Mouse (Mus musculus): ENCODE measurements at regions not wholly inside any gene's neighbourhood (a gene's known extent, or its start where the extent isn't known, plus 50 kb on each side); places are given as distances from the start of the nearest gene placed in this dataset.

DNA sequence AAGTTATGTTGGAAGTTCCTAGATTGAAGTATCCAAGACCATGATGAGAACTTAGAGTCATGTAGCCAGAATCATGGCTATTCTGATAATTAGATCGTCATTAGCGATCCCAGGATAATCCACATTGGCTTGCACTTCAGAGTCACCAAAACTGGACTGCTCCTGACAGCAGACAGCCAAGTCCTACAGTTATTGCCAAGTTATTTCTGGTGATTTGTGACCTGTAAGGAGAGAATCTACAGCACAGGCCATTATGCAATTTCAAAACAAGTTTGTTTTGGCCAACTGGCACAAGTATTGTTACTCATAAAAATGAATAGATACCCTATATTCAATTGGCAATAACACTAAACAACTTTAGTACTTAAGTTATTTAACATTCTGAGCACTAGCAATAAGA, 447.9 kb upstream of the Robo1 start:
- no peak for TF ChIP-seq CTCF (IDR thresholded peaks at IDR 0.05; ENCODE audit: borderline replicate concordance, extremely low read depth, insufficient read depth, insufficient read length)
- TF ChIP-seq POLR2A (IDR thresholded peaks at IDR 0.05; ENCODE audit: borderline replicate concordance, extremely low read depth, insufficient read depth, insufficient read length, poor library complexity, severe bottlenecking), result no peak

All from brain, embryonic 14.5 days (tissue).